Mouse (Mus musculus): ENCODE measurements around the gene Zfp865.

Gene Zfp865

GRCm38 (mm10) chr7:5083325-5084105 is 63.3 kb downstream of the Zfp865 start:
- DNase-seq = no peak

- DNase-seq = no peak
Observed at GRCm38 (mm10) chr7:5085512-5085911, 65.3 kb downstream of the Zfp865 start.
